Mouse (Mus musculus): ENCODE results near the gene March8.

March8 gene

GRCm38 (mm10) chr6:116411716-116412115, 73.9 kb downstream of the March8 start:
- no peak for DNase-seq

DNA sequence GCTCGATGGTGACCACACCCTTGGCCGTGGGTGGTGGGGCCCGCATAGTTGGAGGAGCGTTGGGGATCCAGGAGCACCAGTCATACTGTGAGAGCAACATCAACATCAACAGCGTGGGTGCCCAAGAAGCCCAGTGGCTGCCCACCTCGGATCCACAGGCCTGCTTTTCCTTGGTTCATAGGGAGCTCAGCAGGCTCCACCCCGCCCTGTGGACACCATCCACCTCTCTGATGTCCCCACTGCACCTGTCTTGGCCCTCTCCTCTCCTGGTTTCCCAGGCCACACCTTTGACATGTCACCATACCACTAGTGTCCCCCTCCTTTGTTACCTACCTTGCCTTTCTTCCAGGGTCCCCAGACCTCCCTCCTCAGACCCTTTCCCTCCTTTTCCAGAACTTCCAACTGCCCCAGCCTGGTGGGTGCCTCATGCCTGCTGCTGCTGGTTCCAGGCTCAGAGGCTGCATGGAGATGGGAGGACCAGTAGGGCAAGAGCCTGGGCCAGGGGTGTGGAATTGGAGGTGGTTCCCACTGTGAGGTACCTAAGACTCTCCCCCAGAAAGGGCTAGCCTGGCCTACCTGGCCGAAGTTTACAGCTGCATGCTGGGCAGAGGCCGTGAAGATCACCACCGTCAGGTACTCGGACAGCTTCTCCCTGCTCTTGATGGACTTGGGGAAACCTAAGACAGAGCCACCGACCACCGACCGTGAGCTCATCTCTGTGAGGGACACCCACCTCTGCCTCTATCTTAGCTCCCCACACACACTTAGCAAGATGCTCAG, 74.9 kb downstream of the March8 start:
- no peak for DNase-seq

DNA sequence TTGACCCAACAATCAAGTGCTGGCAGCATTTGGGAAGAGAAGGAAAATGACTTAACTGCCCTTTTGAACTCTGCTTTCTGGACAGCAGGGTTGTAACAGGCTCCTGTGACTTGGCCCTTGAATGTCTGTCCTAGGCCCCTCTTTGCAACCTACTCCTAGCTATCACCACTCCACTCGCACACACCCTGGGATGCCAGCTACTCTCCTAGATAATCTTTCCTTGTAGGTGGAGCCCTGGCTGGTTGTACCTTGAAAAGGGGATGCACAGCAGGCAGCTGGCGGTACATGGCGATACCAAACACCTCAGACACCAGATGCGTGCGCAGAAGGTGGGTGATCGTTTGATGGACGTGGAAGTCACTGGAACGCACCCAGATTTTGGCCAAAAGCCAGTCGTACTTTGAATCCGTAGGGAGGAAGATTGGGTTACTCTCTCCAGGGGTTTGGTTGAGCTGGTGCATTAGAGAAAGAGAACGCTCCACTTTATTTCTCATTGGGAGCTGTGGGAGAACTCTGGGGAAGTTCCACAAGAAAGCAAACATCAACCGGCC, 77.4 kb downstream of the March8 start:
- DNase-seq, result no peak

DNA sequence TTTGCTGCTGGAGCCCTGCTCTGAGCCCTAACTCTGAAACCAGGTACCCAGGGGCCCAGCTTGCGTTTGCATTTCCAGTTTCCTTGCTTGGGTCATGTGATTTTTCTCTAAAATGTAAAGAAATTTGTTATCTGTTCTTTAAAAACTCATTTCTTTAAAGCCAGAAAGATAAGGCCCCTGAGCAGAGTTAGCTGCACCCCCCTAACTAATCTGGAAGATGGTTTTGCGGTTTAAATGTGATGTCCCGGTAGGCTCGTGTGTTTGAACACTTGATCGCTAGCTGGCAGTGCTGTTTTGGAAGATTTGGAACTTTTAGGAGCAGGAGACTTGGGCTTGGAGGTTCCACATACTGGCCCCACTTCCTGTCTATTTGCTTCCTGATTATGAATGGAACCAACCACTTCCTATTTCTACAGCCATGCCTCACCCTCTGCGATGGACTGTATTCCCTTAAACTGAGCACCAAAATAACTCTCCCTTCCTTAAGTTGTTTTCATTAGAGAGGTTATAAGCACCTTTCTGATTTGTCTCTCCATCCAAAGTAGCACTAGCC, 78.3 kb downstream of the March8 start:
- no peak for DNase-seq

GRCm38 (mm10) chr6:116417518-116418315, 79.9 kb downstream of the March8 start:
- no peak for DNase-seq

DNA sequence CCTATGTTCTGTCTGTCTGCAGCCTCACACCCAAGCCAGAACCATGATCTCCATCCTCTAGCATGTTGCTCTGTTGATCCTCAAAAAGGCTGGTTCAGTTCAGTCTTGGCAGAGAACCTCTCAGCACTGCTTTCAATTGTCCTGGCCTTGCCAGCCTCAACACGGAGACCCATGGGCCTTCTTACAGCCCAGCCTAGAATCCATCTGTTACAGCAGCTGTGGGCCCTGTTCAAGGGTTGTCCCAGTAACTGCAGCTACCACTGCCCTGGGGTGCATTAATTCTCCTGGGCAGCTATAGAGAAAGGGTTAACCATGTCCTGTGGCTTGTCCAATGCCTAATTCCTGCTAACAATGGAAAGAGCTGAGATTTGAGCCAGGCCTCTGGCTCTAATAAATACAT, 80.7 kb downstream of the March8 start:
- no peak for DNase-seq

- no peak for DNase-seq
Observed at GRCm38 (mm10) chr6:116419699-116420098, 81.9 kb downstream of the March8 start.

- DNase-seq, result no peak
Observed at GRCm38 (mm10) chr6:116420271-116420670, 82.4 kb downstream of the March8 start.

- DNase-seq, result no peak
Observed at GRCm38 (mm10) chr6:116422991-116423390, 85.2 kb downstream of the March8 start.

GRCm38 (mm10) chr6:116423664-116424063, 85.8 kb downstream of the March8 start:
- no peak for DNase-seq

- DNase-seq, result no peak
Observed at GRCm38 (mm10) chr6:116427552-116427951, 89.7 kb downstream of the March8 start.

- no peak for DNase-seq
Observed at GRCm38 (mm10) chr6:116428282-116428681, 90.5 kb downstream of the March8 start.

DNA sequence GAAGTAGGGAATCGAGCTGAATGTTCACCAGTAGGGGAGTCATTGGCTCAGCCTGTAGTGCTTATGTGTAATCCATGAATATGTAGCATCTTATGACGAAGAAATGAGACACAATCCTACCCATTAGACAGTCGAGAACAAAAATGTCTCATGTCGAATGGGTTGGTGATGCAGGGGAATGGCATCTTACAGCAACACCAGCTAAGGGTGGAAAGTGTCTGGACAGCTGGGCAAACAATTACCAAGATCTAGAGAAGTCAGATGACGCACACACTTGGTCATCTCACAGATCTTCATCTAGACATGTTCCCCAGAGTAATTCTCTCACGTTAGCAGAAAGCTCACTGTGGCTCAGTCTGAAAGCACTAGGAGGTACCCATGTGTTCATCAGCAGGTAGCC, 101.0 kb downstream of the March8 start:
- DNase-seq, result no peak

DNA sequence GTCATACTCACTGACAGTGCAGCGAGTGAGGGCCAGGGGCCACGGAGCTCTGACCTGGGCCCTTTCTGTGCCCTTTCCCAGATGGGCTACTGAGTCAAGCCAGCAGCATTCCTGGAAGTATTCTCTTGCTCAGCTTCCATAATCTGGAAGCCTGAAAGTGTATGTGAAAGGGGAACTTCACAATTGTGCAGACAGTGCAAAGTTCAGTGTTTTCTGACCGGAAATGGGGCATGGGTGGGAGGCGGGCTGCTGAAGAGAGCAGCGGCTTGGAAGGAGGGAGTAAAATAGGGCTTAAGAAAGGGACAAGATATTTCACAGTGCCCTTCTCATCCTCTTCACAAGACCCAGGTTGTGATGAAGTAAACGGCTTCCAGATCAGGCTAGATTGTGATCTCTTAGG, 101.7 kb downstream of the March8 start:
- no peak for DNase-seq

GRCm38 (mm10) chr6:116440447-116440846, 102.6 kb downstream of the March8 start:
- no peak for DNase-seq

DNA sequence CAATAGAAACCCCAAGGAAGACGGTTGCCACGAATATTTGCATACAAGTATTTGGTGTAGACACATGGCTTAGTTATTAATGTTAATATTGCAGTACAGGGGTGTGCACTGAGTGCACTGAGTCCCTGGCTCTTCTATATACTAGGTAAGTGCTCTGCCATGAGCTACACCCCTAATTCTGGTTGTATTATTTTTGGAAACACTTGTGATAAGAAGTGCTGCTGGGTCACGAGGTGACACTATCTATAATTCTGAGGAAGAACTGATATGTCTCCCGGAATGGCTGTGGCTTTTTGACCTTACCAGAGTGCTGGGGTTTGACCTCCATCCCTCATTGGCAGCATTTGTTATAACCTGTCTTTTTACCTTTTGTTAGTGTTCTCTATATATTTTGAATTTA, 103.0 kb downstream of the March8 start:
- no peak for DNase-seq

DNA sequence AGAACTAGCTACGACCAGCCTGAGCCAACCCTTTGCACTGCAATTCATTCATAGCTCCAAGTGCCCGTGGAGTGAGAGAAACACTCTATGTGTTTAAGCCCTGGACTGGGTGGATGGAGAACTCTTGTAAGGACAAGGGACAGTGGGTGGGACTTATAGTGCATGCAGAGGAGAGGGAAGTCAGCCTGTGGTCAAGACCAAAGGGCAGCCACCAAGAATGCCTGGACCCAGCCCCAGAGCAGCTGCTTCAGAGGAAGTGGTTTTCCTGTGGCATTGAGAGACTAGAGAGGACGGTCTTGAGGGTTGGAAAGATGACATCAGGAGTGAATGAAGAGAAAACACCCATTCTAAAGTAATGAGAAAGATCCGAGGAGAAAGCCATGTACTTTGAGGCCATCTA, 118.0 kb downstream of the March8 start:
- DNase-seq, result no peak

GRCm38 (mm10) chr6:116456482-116456881, 118.7 kb downstream of the March8 start:
- DNase-seq, result no peak

GRCm38 (mm10) chr6:116458728-116459127, 120.9 kb downstream of the March8 start:
- DNase-seq, result no peak

All from right cerebral cortex, postnatal 25 days (tissue).